Mouse (Mus musculus): ENCODE measurements around the gene Mast3.

GRCm38 (mm10) chr8:70773833-70774232 is 31.0 kb downstream of the Mast3 start:
- TF ChIP-seq CTCF (IDR thresholded peaks at IDR 0.05; ENCODE audit: extremely low read depth, insufficient read depth, insufficient read length, insufficient replicate concordance) = no peak
- TF ChIP-seq POLR2A (IDR thresholded peaks at IDR 0.05; ENCODE audit: low read depth, low read length) = no peak

Data from spleen, adult 2 months (tissue).